Mouse (Mus musculus): ENCODE results near the gene Lta. TPM values are rescaled to one million over a fixed set of nuclear protein-coding genes. Genes with fewer than 3 reads are reported as not detected.

The Lta gene
- polyA plus RNA-seq, 1 experiment, result 0.27 TPM

DNA sequence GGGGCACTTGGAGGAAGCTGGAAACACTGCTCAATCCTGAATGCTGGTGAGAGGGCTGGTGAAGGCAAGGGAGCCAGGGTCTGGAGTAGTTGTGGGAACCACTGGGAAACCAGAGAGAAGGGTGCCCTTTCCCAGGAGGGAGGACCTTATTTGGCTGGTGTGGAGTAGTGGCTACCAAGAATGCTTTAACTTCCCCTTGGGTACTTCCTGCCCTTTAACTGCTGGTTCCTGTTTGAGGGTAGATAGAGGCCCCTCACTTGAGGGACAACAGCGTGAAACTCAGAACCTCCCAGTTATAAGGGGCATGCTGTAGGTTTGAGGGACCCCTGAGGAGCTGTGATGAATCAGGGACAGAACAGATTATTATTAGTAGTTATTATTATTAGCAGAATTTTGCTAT lies 16.0 kb downstream of the Lta start:
- DNase-seq (ENCODE audit: low read depth), result no peak
- TF ChIP-seq POLR2A (IDR thresholded peaks at IDR 0.05; ENCODE audit: borderline replicate concordance, extremely low read depth, insufficient read depth, insufficient read length, poor library complexity, severe bottlenecking), result no peak
- no peak for TF ChIP-seq CTCF (IDR thresholded peaks at IDR 0.05; ENCODE audit: borderline replicate concordance, extremely low read depth, insufficient read depth, insufficient read length)

GRCm38 (mm10) chr17:35187959-35188610 lies 17.1 kb downstream of the Lta start, which contains the start of gene Lst1:
Gene Lst1, minus strand, starts transcription at chr17:35188439.
- no peak for DNase-seq (ENCODE audit: low read depth)
- TF ChIP-seq POLR2A (IDR thresholded peaks at IDR 0.05; ENCODE audit: borderline replicate concordance, extremely low read depth, insufficient read depth, insufficient read length, poor library complexity, severe bottlenecking) (no peak), CTCF (IDR thresholded peaks at IDR 0.05; ENCODE audit: borderline replicate concordance, extremely low read depth, insufficient read depth, insufficient read length) (no peak)

DNA sequence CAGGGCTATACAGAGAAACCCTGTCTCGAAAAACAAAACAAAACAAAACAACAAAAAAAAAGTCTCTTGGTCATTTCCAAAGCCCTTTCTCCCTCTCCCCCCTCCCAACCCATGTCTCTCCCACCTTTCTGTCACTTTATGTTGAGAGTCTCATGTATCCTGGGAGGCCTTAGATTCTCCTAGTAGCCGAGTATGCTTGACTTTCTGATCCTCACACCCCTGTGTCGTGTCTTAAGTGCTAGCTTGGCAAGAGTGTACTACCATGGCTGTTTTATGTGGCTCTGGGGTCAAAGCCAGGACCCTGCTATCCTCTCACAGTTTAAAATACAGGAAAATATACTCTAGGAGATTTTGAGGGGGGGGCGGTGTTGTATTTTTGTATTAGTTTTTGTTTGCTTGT lies 17.8 kb downstream of the Lta start:
- no peak for DNase-seq (ENCODE audit: low read depth)
- no peak for TF ChIP-seq POLR2A (IDR thresholded peaks at IDR 0.05; ENCODE audit: borderline replicate concordance, extremely low read depth, insufficient read depth, insufficient read length, poor library complexity, severe bottlenecking)
- TF ChIP-seq CTCF (IDR thresholded peaks at IDR 0.05; ENCODE audit: borderline replicate concordance, extremely low read depth, insufficient read depth, insufficient read length), result no peak

DNA sequence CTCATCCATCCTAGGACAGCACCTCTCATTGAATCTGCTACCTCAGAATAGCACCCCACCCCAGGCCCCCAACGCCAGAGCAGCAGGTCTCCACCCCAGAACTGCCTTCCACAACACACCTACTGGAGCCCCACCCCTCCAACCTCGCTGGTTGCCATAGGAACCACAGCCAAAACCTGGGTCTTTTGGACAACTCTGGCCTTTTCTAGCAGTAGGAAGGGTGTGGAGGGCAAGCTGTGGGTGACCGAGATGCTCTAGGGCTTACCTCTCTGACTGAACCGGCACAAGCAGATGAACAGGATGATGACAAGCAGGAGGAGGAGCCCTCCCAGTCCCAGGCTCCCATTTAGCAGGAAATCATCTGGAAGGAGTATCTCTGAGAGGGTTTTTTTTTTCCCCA lies 18.5 kb downstream of the Lta start:
- TF ChIP-seq CTCF (IDR thresholded peaks at IDR 0.05; ENCODE audit: borderline replicate concordance, extremely low read depth, insufficient read depth, insufficient read length), result no peak
- TF ChIP-seq POLR2A (IDR thresholded peaks at IDR 0.05; ENCODE audit: borderline replicate concordance, extremely low read depth, insufficient read depth, insufficient read length, poor library complexity, severe bottlenecking), result no peak
- DNase-seq (ENCODE audit: low read depth), result peak; percentile 18

DNA sequence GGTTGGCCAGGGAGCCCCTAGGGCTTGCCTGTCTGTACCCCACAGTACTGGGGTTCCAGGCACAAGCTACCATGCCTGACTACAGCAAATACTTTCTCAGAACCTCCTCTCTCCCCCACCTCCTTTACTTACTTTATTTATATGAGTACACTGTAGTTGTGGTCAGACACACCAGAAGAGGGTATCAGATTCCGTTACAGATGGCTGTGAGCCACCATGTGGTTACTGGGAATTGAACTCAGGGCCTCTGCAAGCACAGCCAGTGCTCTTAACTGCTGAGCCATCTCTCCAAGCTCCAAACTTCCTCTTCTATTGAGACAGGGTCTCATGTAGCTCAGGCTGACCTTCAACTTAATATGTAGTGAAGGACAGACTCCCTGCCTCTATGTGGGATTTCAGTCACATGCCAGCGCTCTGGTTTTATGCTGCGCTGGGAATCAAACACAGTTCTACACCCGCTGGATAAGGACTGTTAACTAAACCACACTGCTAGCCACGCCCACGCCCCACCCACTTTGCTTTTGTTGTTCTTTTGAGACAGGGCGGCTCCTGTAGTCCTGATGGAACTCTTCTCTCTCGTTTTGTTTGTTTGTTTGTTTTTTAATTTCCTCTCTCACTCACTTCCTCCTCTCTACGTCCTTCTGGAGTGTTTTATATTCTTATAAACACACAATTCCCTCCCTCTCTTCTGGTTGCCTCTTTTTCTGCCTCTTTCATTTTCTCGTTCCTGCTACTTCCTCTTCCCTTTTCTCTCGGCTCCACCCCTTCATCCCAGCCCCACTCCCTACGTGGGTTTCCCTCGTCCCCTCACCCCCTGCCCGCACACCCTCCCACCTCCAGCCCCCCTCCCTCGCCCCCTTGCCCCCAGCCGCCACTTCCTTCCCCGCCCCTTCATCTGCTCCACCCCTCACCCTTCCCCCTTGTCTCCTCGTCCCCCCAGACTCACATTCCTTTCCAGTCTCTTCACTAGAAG lies 19.2 kb downstream of the Lta start:
- DNase-seq (ENCODE audit: low read depth), result peak; percentile 71
- no peak for TF ChIP-seq CTCF (IDR thresholded peaks at IDR 0.05; ENCODE audit: borderline replicate concordance, extremely low read depth, insufficient read depth, insufficient read length)
- TF ChIP-seq POLR2A (IDR thresholded peaks at IDR 0.05; ENCODE audit: borderline replicate concordance, extremely low read depth, insufficient read depth, insufficient read length, poor library complexity, severe bottlenecking), result no peak

DNA sequence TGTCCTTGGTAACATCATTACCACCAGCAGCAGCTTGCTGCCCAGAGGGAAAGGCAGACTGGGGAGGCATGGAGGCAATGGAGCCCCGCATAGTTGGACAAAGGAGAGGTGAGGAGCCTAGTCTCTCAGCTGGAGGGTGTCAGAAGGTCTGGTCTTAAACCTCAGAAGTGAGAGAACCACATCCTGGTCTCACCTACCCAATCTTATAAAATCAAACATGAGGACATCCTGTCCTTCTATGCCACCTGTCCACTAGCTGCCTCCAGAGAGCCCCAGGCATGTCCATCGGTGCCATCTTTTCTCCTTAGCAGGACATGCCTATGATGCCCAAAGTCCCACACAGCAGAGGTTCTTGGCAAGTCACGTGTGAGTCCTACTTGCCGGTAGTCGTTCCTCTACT lies 25.1 kb downstream of the Lta start:
- TF ChIP-seq POLR2A (IDR thresholded peaks at IDR 0.05; ENCODE audit: borderline replicate concordance, extremely low read depth, insufficient read depth, insufficient read length, poor library complexity, severe bottlenecking), result no peak
- no peak for TF ChIP-seq CTCF (IDR thresholded peaks at IDR 0.05; ENCODE audit: borderline replicate concordance, extremely low read depth, insufficient read depth, insufficient read length)
- no peak for DNase-seq (ENCODE audit: low read depth)

- TF ChIP-seq CTCF (IDR thresholded peaks at IDR 0.05; ENCODE audit: borderline replicate concordance, extremely low read depth, insufficient read depth, insufficient read length) (peak; percentile 87), POLR2A (IDR thresholded peaks at IDR 0.05; ENCODE audit: borderline replicate concordance, extremely low read depth, insufficient read depth, insufficient read length, poor library complexity, severe bottlenecking) (no peak)
- DNase-seq (ENCODE audit: low read depth), result peak; percentile 76
These were observed 26.6 kb downstream of the Lta start for GRCm38 (mm10) chr17:35178528-35178927.

GRCm38 (mm10) chr17:35175968-35176367 lies 29.2 kb downstream of the Lta start, which contains the start of gene Aif1:
Gene Aif1, minus strand, starts transcription at chr17:35176068.
- TF ChIP-seq CTCF (IDR thresholded peaks at IDR 0.05; ENCODE audit: borderline replicate concordance, extremely low read depth, insufficient read depth, insufficient read length) (no peak), POLR2A (IDR thresholded peaks at IDR 0.05; ENCODE audit: borderline replicate concordance, extremely low read depth, insufficient read depth, insufficient read length, poor library complexity, severe bottlenecking) (no peak)
- DNase-seq (ENCODE audit: low read depth), result no peak

DNA sequence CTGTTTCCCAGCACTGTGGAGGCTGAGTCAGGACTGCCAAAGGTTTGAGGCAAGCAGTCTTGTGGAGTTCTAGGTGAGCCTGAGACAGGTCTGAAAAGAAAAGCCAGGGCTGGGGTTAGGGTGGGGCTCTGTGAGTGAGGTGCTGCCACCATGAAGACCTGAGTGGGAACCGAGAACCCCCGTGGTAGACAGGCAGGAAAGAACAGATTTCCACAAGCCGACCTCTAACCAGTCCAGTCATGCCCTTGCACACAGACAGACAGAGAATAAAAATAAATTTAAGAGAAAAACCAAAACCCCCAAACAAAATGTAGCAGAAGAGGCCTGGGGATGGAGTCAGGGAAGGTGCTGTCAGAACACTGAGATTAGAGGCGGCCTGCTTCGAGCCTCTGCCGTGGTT lies 29.8 kb downstream of the Lta start:
- no peak for DNase-seq (ENCODE audit: low read depth)
- TF ChIP-seq POLR2A (IDR thresholded peaks at IDR 0.05; ENCODE audit: borderline replicate concordance, extremely low read depth, insufficient read depth, insufficient read length, poor library complexity, severe bottlenecking), result no peak
- no peak for TF ChIP-seq CTCF (IDR thresholded peaks at IDR 0.05; ENCODE audit: borderline replicate concordance, extremely low read depth, insufficient read depth, insufficient read length)

DNA sequence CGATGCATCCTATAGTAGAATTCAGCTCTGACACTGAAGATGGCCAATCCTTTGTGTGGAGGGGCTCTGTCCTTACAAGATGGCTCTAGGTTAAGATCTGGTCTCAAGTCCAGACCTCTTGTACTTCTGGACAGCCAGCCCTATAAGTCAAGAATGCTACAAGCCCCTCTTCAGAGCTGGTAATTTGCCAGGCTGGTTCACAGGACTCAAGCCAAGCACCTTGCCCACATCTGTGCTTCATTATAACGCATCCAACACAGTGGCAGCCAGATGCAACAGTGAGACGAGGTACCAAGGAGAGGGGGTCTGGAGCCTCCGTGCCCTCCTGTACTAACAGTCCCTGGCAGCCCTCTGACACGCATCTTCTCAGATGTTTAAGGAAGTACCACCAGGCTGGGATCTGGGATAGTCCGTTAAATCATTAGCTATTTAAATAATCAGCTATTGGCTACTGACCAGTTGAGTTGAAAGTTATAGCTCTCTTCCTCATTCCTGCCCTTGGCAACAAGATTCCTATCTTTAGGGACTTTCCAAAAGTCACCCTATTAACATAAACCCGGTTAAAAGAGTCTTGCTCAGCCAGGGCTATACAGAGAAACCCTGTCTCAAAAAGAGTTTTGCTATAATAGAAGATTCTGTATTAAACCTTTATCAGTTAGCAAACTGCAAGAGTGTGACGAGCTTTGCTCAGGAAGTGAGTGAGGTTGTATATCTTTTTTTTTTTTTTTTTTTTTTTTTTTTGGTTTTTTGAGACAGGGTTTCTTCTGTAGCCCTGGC lies 30.8 kb downstream of the Lta start:
- TF ChIP-seq CTCF (IDR thresholded peaks at IDR 0.05; ENCODE audit: borderline replicate concordance, extremely low read depth, insufficient read depth, insufficient read length) (no peak), POLR2A (IDR thresholded peaks at IDR 0.05; ENCODE audit: borderline replicate concordance, extremely low read depth, insufficient read depth, insufficient read length, poor library complexity, severe bottlenecking) (no peak)
- no peak for DNase-seq (ENCODE audit: low read depth)

DNA sequence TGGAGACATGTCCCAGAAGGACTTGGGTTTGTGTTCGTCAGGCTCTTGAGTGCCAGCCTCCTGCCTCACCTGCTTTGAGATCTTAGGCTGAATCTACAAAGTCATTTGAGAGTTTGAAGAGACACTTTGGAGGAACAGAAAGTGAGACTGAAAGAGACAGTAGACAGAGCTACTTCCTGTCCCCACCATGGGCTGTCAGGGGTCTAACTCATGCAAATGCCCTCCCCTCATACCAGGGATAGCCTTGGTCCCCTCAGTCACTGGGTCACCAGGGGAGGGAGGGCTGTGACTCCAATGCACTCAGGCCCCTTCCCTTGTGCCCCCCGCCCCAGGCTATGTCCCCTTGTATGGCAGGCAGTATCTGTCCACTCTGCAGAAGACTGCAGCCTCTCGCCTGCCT lies 31.8 kb downstream of the Lta start:
- TF ChIP-seq CTCF (IDR thresholded peaks at IDR 0.05; ENCODE audit: borderline replicate concordance, extremely low read depth, insufficient read depth, insufficient read length), result no peak
- TF ChIP-seq POLR2A (IDR thresholded peaks at IDR 0.05; ENCODE audit: borderline replicate concordance, extremely low read depth, insufficient read depth, insufficient read length, poor library complexity, severe bottlenecking), result no peak
- DNase-seq (ENCODE audit: low read depth), result no peak

All from brain, embryonic 14.5 days (tissue).